Mouse (Mus musculus) heart, adult 18-20 months (tissue): ENCODE results near the gene Doc2g. TPM values are rescaled to one million over a fixed set of nuclear protein-coding genes. Genes with fewer than 3 reads are reported as not detected.
"Not testable (repeated sequence)": the region's sequence is repeated elsewhere in the genome, so short reads cannot be mapped to it uniquely, and the experiment has no call there.

ENCODE experiments used
- DNase-seq, 2 experiments: peaks; one replicate each; pipeline ENCODE4 v3.0.0; 2021 to 2022; ENCODE audit warnings: mixed read lengths in 1 of 2
- total RNA-seq, 2 experiments: library from RNA; stranded (reverse); gene quantifications; 2 replicates each; pipeline ENCODE4 v1.2.3; 2021

Doc2g gene
- total RNA-seq, 2 experiments from 2014 or later, result 241 to 281 TPM

DNA sequence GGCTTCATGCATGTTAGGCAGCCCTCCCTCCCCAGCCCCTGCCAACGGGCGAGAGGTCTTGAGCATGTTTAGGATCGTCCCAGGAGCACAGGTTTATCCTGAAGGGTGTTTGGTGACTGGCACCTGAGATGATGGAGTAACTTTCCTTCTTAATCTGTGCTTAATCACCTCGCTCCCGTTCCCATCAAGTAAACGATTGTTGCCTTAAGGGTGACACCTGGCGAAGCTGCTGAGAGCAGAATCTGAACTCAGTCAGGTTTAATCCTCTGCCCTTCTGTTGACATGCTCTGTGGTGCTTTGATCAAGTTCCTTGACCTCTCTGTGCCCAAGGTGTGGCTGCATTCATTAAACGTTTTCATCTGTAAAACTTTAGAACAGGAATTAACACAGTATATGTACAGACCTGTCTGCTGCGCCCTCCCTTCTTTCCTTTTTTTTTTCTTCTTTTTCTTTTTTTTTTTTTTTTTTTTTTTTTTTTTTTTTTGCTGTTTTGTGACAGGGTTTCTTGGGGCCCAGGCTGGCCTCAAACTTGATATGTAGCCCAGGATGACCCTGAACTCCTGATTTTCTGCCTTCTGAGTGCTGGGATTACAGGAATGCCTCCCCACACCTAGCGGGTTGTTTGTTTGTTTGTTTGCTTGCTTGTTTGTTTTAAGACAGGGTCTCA, 14.9 kb downstream of the Doc2g start:
- DNase-seq, result no peak

DNA sequence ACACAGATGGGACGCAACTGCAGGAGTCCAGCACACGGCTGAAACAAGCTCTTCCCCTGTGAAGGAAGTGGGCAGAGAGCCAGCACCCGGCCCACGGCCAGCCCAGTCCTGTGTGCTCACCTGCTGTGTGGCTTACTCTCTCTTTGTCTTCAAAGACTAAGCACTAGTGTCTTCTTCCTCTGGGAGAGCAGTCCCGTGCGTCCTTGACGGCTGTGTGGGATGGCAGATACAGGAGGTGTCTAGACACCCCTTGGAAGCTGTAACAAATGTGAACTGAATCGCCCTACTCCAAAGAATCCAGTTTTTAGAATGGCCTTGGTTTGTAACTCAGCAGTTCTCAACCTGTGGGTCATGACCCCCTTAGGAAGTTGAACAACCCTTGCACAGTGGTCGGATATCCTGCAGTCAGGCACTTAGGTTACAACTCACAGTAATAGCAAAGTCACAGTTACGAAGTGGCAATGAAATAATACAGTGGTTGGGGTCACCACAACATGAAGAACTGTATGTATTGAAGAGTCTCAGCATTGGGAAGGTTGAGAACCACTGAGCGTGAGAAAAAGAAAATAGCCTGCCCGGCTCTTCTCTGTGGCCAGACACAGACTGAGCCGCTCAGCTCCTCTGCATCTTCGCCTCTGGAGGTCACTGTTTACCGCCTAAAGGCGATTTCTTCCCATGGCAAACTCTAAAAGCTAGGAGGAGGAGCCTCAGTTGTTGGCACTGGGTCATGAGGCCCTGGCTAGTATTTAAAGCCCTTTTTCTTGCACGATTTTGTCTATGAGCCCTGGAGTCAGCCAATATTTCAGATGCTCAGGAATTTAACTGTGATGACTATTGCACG, 15.8 kb downstream of the Doc2g start:
- peak; percentile 92 for DNase-seq

DNA sequence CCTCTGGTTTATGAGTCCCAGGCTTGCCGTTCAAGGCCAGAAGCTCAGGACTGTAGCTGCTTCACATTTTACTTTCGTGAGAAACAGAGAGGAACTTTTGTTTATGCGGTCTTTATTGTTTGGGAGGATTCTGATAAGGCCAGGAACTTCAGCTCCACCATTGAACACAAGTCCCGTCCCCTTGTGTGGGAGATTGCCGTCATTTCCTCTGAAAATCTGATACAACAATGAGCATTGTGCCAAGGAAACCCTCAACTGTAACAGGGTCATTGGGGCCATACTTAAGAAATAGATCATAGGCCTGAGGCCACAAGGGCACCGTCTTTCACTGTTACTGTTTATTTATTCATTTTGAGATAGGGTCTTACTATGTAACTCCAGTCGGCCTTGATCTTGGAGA, 20.1 kb downstream of the Doc2g start:
- DNase-seq, result no peak

DNA sequence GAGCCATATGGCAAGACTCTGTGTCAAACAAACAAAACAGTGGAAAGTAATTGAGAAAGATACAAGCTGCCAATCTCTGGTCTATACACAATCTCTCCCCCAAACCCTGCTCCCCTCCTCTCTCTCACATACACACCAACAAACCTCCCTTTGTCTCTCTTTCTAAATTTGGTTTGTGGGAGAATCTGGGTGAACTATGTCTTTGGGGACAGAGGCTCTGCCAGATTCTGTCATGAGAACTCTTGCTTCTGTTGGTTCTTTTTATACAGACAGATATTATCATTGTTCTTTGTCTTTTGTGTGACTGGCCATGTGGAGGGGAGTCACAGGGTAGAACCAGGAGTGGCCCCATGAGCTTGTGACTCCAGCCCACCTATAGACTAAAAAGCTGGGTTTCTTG, 24.5 kb downstream of the Doc2g start:
- DNase-seq, result no peak

DNA sequence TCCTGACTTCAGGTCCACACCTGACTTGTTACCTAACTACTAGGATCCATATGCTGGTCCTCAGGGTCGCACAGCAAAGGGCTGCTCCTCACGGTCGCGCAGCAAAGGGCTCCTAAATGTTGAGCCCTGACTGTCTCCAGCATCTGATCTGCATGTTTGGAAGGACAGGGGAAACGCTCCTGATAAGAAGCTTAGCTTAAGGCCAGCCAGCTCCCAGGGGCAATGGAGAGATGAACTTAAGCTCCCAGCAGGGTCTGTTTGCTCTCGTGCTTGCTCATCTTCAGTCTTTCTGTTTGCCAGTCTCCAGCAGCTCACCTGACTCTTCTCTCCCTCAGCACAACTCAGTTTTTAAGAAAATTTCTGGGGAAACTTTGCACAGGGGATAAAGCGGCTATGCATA, 29.6 kb downstream of the Doc2g start:
- DNase-seq, result no peak

DNA sequence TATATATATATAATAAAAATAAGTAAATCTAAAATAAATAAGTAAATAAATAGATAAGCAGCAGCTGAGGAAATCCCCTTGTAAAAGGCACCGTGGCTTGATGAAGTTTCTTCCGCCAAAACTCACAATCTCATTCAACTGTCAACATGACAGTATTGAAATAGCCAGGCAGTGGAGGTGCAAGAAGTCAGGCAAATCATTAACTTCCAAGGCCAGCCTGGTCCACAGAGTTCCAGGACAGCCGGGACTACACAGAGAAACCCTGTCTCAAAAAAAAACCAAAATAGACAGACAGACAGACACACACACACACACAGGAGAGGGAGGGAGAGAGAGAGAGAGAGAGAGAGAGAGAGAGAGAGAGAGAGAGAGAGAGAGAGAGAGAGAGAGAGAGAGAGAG, 30.2 kb downstream of the Doc2g start:
- no peak for DNase-seq

DNA sequence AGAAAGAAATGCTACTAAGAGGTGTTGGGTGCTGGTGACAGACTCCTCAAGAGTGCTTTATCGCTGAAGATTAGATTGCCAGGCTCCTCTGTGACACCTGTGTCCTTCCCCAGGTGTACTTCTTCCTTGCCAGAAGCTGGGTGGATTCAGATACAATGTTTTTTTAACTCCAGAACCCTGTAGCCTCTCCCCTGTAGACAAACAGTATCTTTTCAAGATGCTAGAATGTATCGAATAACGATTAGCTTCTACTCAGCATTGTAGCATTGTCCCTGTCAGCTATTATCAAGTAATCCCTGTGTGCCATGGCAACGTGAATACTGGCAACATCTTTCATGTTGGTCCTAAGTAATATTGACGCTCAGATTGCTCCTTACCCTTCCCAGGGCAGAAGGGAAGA, 30.6 kb downstream of the Doc2g start:
- no peak for DNase-seq

DNA sequence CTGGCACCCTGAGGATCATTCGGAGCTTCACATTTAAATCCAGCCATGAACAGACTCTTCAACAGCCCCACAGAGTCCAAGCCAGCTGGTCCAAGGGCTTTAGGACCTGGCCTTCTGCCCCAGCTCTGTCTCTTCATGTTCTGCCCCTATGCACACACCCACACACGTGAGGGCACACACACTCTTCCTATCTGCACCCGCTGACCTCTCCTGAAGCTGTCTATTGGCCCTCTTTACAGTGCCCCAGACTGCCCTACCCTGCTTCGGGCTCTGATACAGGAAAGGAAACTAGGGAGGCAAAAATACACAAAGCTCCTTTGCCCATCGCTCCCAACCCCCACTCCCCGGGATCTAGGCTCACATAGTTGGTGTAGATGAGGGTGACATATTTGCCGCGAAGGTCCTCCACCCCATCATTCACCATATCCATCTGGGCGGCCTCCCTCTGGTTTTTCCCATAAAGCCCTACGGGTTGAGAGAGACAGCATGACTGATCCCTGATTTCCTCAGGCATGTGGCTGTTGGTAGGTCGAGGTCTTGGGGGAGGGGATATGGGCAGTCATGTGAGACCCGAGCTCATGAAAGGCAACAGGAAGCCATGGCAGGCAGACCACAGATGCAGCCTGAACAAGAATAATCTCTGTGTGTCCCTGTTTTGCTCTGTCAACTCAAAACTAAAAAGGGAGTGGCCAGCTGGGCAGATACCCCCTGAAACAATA, 33.4 kb downstream of the Doc2g start:
- no peak for DNase-seq

DNA sequence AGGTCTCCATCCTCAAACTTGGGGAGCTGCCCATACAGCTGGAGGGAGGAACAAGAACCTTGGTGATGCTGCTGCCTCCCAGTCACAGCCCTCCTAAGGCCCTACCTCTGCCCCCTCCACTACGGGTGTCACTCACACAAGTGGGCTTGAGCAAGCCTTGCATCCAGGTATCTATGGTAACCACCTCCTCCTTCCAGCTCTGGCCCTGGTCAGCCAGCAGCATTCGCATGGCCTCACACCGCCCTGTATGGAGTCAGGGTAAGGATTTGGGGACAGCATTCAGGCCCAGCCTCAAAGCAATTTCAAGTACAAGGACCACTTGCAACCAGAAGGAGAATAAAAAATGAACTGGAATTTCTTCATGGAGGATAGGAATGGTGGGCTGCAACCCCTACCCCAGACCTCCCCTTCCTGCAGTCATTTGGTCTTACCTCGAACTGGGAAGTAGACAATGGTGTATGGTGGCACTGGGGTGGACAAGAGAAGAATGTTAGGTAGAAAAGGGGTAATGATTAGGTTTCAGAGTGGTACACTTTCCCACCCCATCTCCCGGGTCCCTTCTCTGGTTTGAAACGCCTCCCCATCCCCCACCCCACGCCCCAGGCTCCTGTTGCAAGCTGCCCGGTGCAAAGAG, 34.2 kb downstream of the Doc2g start:
- not testable (repeated sequence) for DNase-seq

DNA sequence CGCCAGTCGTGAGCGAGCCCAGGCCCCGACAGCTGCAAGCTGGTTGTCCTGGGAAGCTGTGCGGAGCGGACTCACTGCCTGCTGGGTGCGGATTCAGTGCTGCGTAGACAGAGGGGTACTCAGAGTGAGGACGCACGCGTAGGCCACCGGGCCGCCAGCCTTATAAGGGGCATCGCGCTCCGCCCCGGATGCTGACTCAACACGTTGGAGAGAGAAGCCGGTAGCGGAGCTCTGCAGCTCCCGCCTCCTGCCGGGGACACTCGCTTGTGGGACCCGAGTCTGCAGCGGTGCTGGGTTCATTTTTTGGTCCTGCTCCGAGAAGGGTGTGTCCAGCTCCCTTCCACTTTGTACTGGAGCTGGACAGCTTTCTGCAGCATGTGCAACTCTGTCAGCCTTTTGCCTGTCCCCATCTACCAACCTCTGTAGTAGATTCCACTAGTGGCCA, 34.7 kb downstream of the Doc2g start, which contains the start of gene Gstp1:
Gene Gstp1, minus strand, starts transcription at position 198 of the 445 bp plus-strand sequence.
- peak; percentile 95 for DNase-seq

DNA sequence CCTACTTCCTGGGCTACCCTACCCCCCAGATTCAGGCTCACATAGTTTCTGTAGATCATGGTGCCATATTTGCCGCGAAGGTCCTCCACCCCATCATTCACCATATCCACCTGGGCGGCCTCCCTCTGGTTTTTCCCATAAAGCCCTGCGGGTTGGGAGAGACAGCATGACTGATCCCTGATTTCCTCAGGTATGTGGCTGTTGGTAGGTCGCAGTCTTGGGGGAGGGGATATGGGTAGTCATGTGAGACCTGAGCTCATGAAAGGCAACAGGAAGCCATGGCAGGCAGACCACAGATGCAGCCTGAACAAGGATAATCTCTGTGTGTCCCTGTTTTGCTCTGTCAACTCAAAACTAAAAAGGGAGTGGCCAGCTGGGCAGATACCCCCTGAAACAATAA, 37.8 kb downstream of the Doc2g start:
- not testable (repeated sequence) for DNase-seq

DNA sequence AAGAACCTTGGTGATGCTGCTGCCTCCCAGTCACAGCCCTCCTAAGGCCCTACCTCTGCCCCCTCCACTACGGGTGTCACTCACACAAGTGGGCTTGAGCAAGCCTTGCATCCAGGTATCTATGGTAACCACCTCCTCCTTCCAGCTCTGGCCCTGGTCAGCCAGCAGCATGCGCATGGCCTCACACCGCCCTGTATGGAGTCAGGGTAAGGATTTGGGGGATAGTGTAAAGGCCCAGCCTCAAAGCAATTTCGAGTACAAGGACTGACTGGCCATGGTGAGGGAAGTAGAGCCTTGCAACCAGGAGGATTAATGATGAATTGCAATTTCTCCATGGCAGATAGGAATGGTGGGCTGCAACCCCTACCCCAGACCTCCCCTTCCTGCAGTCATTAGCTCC, 38.4 kb downstream of the Doc2g start:
- DNase-seq, result not testable (repeated sequence)

DNA sequence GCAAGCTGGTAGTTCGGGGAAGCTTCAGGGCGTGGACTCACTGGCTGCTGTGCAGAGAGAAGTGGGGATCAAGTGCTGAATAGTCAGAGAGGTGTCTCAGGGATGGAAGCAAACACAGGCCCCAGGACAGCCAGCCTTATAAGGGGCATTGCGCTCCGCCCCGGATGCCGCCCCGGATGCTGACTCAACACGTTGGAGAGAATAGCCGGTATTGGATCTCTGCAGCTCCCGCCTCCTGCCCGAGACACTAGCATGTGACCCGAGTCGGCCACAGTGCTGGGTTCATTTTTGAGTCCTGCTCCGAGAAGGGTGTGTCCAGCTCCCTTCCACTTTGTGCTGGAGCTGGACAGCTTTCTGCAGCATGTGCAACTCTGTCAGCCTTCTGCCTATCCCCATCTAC, 39.0 kb downstream of the Doc2g start:
- DNase-seq, result peak; percentile 58 to 76

DNA sequence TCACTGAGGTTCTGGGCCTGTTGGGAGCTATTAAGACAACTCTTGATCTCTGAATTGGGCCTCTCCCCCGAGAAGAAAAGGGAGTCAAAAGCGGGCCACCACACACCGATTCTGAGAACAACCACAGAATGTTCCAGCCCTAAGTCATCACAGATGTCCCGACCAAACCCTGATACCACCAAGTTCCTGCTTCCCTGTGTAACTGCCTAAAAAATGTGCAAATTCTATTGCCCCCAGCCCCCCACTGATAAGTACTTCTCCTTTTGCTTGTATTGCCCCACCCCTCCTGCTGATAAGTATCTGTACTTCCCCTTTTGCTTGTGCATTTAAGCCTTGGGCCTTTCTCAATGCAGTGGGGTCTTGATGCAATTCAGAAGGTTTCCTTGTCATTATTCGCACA, 41.0 kb downstream of the Doc2g start:
- not testable (repeated sequence) for DNase-seq

DNA sequence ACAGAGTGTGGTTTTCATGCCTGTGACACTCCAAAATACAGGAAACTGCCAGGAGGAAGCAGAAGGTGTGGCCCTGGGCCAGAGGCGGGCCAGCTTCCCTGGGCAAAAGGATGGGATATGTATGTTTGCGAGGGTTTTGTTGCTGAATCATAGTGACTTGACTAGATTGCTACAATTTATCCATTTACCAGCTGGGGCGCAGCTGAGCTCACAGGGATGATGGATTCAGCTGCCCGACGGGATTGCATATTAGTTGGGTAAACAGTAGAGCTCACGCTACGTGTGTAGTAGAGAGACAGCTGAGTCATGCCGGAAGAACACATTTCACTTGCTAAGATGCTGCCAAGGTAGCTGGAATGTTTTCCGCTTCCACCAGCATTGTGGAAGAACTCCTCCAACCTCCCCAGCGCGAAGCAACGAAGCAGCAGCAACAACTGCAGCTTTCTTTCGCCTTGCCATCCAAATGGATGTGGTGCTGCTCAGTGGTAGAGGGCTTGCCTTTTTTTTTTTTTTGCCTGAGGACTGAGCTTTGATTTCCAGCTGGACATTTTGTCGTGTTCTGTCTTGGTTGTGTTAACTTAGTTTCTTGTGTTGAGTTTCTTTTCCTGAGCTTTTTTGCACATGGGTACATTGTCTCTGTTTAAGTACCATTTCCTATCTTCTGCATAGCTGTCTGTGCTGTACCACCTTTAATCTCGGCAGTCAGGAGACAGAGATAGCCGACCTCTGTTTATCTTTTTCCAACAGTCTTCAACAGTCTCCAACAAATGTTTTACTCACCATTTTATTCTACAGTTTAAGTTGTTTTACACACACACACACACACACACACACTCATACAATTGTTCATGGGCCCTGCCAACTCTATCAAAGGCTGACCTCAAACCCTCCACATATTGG, 43.1 kb downstream of the Doc2g start, which contains the start of gene Gstp2:
Gene Gstp2, minus strand, starts transcription at position 58 of the 900 bp plus-strand sequence.
- DNase-seq, result peak; percentile 90 to 92

DNA sequence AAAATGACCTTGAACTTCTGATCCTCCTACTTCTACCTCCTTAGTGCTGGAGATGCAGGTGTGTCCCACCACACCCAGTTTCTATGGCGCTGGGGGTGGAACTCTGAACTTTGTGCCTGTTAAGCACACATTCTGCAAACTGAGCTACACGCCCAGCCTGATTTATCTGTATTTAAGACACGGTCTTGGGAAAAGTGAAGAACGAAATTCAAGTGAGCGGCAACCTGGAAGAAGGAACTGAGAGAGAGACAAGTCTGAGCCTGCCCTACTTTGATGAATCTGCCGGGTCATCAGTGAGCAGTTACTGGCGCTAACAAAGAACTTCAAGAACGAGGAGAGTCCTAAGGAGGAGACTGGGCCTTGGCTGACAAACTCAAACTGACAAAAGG, 43.7 kb downstream of the Doc2g start:
- no peak for DNase-seq

DNA sequence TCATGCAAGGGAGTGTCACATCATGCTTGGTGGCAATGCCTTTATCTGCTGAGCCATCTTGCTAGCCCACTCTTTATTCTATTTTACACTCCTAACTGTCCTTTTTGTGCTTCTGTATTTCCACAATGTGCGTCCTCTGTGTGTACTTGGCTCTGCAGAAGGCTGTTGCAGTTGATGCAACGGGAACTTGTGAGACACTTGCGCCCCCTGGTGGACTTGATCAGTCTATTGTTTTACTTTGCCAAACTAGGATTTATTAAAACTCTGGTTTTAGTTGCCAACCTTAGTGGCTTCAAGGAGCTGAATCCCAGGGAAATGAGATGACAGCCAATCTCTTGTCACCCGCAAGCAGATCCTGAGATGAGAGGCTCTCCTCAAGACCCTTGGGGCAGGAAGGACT, 44.7 kb downstream of the Doc2g start:
- peak; percentile 81 to 91 for DNase-seq

DNA sequence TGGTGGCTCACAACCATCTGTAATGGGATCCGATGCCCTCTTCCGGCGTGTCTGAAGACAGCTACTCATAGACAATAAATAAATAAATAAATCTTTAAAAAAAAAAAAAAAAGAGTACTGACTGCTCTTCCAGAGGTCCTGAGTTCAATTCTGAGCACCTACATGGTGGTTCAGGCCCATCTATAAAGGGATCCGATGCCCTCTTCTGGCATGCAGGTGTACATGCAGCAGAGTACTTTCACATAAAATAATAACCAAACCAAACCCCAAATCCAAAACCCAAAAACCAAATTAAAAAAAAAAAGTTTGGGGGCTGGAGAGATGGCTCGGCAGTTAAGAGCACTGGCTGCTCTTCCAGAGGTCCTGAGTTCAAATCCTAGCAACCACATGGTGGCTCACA, 46.0 kb downstream of the Doc2g start:
- not testable (repeated sequence) for DNase-seq

DNA sequence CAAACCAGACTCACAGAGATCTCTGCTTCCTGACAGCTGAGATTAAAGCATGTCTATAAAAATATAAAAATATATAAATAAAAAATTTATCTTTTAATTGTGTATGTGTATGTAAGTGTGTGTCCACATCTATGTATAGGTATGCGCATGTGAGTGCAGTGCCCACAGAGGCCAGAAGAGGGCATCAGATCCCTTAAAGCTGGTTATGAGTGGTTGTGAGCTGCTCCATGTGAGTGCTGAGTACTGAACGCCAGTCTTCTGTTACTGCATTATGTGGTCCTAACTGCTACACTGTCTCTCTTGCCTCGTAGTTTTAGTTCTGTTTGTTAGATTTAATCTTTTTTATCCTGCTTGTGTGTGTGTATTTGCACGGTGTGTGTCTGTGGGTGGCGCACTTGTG, 47.9 kb downstream of the Doc2g start:
- DNase-seq, result no peak

DNA sequence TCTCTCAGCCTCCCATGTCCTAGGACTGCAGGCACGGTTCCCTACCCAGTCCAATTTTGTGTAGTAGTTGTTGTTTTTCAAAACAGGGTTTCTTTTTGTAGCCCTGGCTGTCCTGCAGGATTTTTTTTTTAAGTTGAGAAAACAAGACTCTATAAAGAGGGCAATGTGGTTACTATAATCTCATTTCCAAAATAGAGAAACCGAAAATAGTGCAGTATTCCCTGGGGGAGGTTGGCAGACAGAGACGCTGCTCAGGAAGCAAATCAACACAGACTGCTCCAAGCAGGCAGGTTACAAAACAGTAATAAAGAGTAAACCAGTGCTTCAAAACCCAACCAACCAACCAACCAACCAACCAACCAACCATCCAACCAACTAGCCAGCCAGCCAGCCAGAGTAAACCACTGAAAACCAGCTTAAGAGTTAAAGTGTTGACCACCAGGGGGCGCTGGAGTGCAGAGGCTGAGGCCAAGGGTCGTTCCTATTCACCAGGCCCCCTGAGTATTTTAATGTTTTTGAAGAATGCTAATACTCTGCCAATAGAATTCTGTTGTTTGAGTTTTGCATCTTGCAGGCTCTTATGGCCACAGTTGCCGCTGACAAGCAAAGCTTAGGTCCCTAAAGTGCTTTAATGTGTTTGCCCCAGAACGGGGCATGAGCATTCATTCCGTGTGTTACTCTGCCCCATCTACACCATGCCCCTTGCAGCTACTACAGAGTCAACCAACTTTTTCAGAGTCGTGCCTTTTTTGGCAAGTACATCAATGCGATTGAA, 48.8 kb downstream of the Doc2g start:
- peak; percentile 54 to 90 for DNase-seq
